Mouse (Mus musculus): Measurements from ENCODE around the gene Ash1l. TPM values are rescaled to one million over a fixed set of nuclear protein-coding genes. Genes with fewer than 3 reads are reported as not detected.

Ash1l gene
- total and polyA plus RNA-seq, 3 experiments, result 9.6 to 22.2 (median 12.8) TPM

DNA sequence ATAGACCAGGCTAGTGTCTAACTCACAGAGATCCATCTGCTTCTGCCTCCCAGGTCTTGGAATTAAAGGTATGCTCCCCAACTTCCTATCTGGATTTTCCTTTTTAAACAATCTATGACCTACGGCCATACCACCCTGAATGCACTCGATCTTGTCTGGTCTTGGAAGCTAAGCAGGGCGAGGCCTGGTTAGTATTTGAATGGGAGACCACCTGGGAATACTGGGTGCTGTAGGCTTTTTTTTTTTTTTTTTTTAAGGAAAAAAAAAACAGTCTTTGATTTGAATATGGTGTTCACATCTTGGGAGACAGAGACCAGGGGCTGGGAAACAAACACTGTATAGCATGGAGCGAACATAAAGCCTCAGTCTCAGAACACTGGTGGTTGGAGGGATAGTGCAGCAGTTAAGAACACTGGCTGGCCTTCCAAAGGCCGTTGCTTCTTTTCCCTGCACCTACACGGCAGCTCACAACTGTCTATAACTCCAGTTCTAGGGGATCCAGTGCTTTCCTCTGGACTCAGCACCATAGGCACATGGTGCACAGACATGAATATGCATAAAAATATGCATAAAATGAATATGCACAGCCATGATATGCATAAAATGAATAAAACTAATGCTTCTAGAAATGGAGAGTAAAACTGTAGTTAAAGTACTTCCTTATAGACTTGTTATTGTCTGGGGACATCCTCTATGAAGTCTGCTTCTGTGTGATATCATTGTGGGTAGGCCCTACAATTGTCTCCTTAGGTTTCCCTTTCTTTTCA, 43.8 kb upstream of the Ash1l start:
- no peak for TF ChIP-seq ZMIZ1 (IDR thresholded peaks at IDR 0.05; ENCODE audit: low read depth, low read length)
- no peak for TF ChIP-seq EP300 (IDR thresholded peaks at IDR 0.05; ENCODE audit: low read depth in 1 of 2, low read length in 2 of 2)
- TF ChIP-seq CHD1 (IDR thresholded peaks at IDR 0.05; ENCODE audit: low read depth, low read length), result no peak
- no peak for TF ChIP-seq POLR2A (IDR thresholded peaks at IDR 0.05; ENCODE audit: control insufficient read depth in 1 of 2, insufficient read depth in 1 of 2, low read depth in 1 of 2, low read length in 2 of 2, poor library complexity in 1 of 2)
- peak; percentile 82 for TF ChIP-seq MYB (IDR thresholded peaks at IDR 0.05; ENCODE audit: low read depth, low read length)
- TF ChIP-seq TBP (IDR thresholded peaks at IDR 0.05; ENCODE audit: low read depth, low read length), result peak; percentile 25; the same call in 1 of the 2 replicates
- peak; percentile 5; the same call in 1 of the 2 replicates for TF ChIP-seq SMC3 (IDR thresholded peaks at IDR 0.05; ENCODE audit: low read depth, low read length)
- no peak for TF ChIP-seq GATA1 (IDR thresholded peaks at IDR 0.05; ENCODE audit: low read depth, low read length)
- TF ChIP-seq CHD2 (IDR thresholded peaks at IDR 0.05; ENCODE audit: low read length), result no peak
- no peak for TF ChIP-seq UBTF (IDR thresholded peaks at IDR 0.05; ENCODE audit: borderline replicate concordance, insufficient read depth, low read depth, low read length)
- TF ChIP-seq ZKSCAN1 (IDR thresholded peaks at IDR 0.05; ENCODE audit: low read depth, low read length), result no peak
- no peak for TF ChIP-seq POLR2AphosphoS2 (IDR thresholded peaks at IDR 0.05; ENCODE audit: low read length)
- TF ChIP-seq USF2 (IDR thresholded peaks at IDR 0.05; ENCODE audit: borderline replicate concordance in 1 of 2, insufficient read depth in 1 of 2, low read depth in 1 of 2, low read length in 2 of 2), result no peak
- TF ChIP-seq MAFK (IDR thresholded peaks at IDR 0.05; ENCODE audit: borderline replicate concordance, low read depth, low read length), result no peak
- no peak for TF ChIP-seq NRF1 (IDR thresholded peaks at IDR 0.05; ENCODE audit: insufficient read depth, low read depth, low read length, poor library complexity, severe bottlenecking)
- TF ChIP-seq TAL1 (IDR thresholded peaks at IDR 0.05; ENCODE audit: low read length), result no peak
- TF ChIP-seq ZNF384 (IDR thresholded peaks at IDR 0.05; ENCODE audit: low read depth, low read length), result peak; percentile 54; the same call in 1 of the 2 replicates
- TF ChIP-seq GABPA (IDR thresholded peaks at IDR 0.05; ENCODE audit: low read depth, low read length), result no peak
- no peak for TF ChIP-seq RAD21 (IDR thresholded peaks at IDR 0.05; ENCODE audit: low read depth, low read length)
- no peak for TF ChIP-seq USF1 (IDR thresholded peaks at IDR 0.05; ENCODE audit: low read depth, low read length)
- TF ChIP-seq MYC (IDR thresholded peaks at IDR 0.05; ENCODE audit: low read depth, low read length), result no peak

More for the DNA sequence above, 43.8 kb upstream of the Ash1l start:
- no peak overlapping the region for H3K9ac ChIP-seq (ENCODE audit: control insufficient read depth, low read depth, low read length, poor library complexity, severe bottlenecking)
- no peak overlapping the region for H3K27ac ChIP-seq (ENCODE audit: control insufficient read depth, low read depth, low read length)
- no peaks in the 10 kb centered on the region for H3K27me3 ChIP-seq (ENCODE audit: control insufficient read depth in 1 of 2, insufficient read depth in 2 of 2, low read length in 2 of 2)
- no peaks in the 10 kb centered on the region for H3K79me2 ChIP-seq (ENCODE audit: control insufficient read depth, insufficient read depth, low read length, poor library complexity)
- no peaks in the 10 kb centered on the region for H3K4me1 ChIP-seq (ENCODE audit: control insufficient read depth in 1 of 2, insufficient read depth in 2 of 2, low read length in 2 of 2)
- H3K4me3 ChIP-seq (ENCODE audit: control insufficient read depth in 1 of 2, insufficient read depth in 1 of 2, low read depth in 2 of 2, low read length in 2 of 2), result no peak overlapping the region
- no peaks in the 10 kb centered on the region for H3K9me3 ChIP-seq (replicated peaks; ENCODE audit: insufficient read depth, low read length)
- H3K36me3 ChIP-seq (ENCODE audit: control insufficient read depth in 1 of 2, insufficient read depth in 2 of 2, low read length in 2 of 2), result peaks cover 0 to 25% of the 10 kb centered on the region in 2 experiments; a peak in 2 of 4 replicates
- peak; percentile 8 for DNase-seq (ENCODE audit: low read depth, low spot score)
